Mouse (Mus musculus) bone marrow macrophage, adult 2 months (primary cell): ENCODE measurements around the gene Krtap4-8.
"Not testable (repeated sequence)": the region's sequence is repeated elsewhere in the genome, so short reads cannot be mapped to it uniquely, and the experiment has no call there.

Source experiments
- CTCF ChIP-seq: IDR thresholded peaks from 2 replicates; pipeline ENCODE4 v1.5.1; 2012; ENCODE audit warnings: low read depth, mild to moderate bottlenecking, low read length, moderate library complexity
- POLR2A ChIP-seq: IDR thresholded peaks from 2 replicates; pipeline ENCODE4 v1.6.1; 2012; ENCODE audit warnings: mild to moderate bottlenecking, low read depth, low read length, borderline replicate concordance

- not testable (repeated sequence) for TF ChIP-seq POLR2A, CTCF
Observed at GRCm38 (mm10) chr11:99815566-99815965, 35.1 kb upstream of the Krtap4-8 start, which contains the start of gene Gm11564.
